8 mouse cellular contexts compared by ENCODE assay signal in genomic region chr10:43022190-43022761, GRCm38 (mm10).
DNase-seq lines count a peak whose midpoint lies in the region; ATAC-seq and TF ChIP-seq lines count a peak whose summit lies in the region.

No protein-coding gene starts in this region.

- H3K9me3 ChIP-seq in forebrain, postnatal 0 days (ENCODE audit: low read length) = no peaks in the 10 kb centered on the region
- no peaks in the 10 kb centered on the region for H3K9me3 ChIP-seq in midbrain, embryonic 12.5 days

- WGBS in forebrain, postnatal 0 days = 11% methylated on average over 29 of the region's 29 CpGs
- WGBS in midbrain, embryonic 12.5 days = 3% methylated on average over 29 of the region's 29 CpGs
- WGBS in lung, adult 2 months = 18% methylated on average over 28 of the region's 29 CpGs

- peak overlapping the region; percentile 73 for H3K4me3 ChIP-seq in gastrocnemius, adult 2 months
- H3K4me3 ChIP-seq in forebrain, postnatal 0 days (ENCODE audit: low read depth, low read length) = peak overlapping the region; percentile 45
- H3K4me3 ChIP-seq in midbrain, embryonic 12.5 days = peak overlapping the region; percentile 55
- H3K4me3 ChIP-seq in lung, adult 2 months (replicated peaks; ENCODE audit: extremely low read depth, low read depth, low read length) = no peak overlapping the region

- intact Hi-C loops in gastrocnemius, adult 2 months (cut with DNase I) = no loop called here
- intact Hi-C loops in gastrocnemius, postnatal 14 days (cut with DNase I; ENCODE audit: low total_unique reads) = no loop called here

- H3K27me3 ChIP-seq in forebrain, postnatal 0 days (ENCODE audit: insufficient read depth, low read length) = no peaks in the 10 kb centered on the region
- peaks cover 51% of the 10 kb centered on the region for H3K27me3 ChIP-seq in midbrain, embryonic 12.5 days

- H3K4me1 ChIP-seq in forebrain, postnatal 0 days (ENCODE audit: insufficient read depth) = 0 out of 2 replicates have a peak, but pooled peaks cover 14% of the 10 kb centered on the region
- H3K4me1 ChIP-seq in midbrain, embryonic 12.5 days = peaks cover 29% of the 10 kb centered on the region
- H3K4me1 ChIP-seq in lung, adult 2 months (ENCODE audit: control insufficient read depth, insufficient read depth, low read length) = peaks cover 4% of the 10 kb centered on the region

- ATAC-seq in forebrain, postnatal 0 days = peak; percentile 25; the same call in 1 of the 2 replicates
- peak; percentile 34 for ATAC-seq in midbrain, embryonic 12.5 days (ENCODE audit: low FRiP score, low read depth)

- H3K27ac ChIP-seq in gastrocnemius, adult 2 months = no peak overlapping the region
- H3K27ac ChIP-seq in forebrain, postnatal 0 days (ENCODE audit: low read depth, low read length) = 0 out of 2 replicates have a peak overlapping the region, but pooled peaks have one; percentile 35
- 0 out of 2 replicates have a peak overlapping the region, but pooled peaks have one; percentile 32 for H3K27ac ChIP-seq in midbrain, embryonic 12.5 days (replicated peaks)

- no peak for TF ChIP-seq CTCF in gastrocnemius, adult 2 months (IDR thresholded peaks at IDR 0.05)
- TF ChIP-seq CTCF in forebrain, postnatal 0 days (IDR thresholded peaks at IDR 0.05; ENCODE audit: low read depth) = no peak
- TF ChIP-seq CTCF in lung, adult 2 months (IDR thresholded peaks at IDR 0.05; ENCODE audit: insufficient read depth, low read length) = no peak

- H3K36me3 ChIP-seq in forebrain, postnatal 0 days (ENCODE audit: insufficient read depth) = peaks cover 9% of the 10 kb centered on the region; the same call in 1 of the 2 replicates
- H3K36me3 ChIP-seq in midbrain, embryonic 12.5 days = no peaks in the 10 kb centered on the region

- no peak for TF ChIP-seq POLR2A in lung, adult 2 months (IDR thresholded peaks at IDR 0.05; ENCODE audit: borderline replicate concordance, extremely low read depth, low read depth, low read length)

- H3K4me2 ChIP-seq in forebrain, postnatal 0 days (ENCODE audit: low read depth) = peak overlapping the region; percentile 91
- H3K4me2 ChIP-seq in midbrain, embryonic 12.5 days (replicated peaks) = peak overlapping the region; percentile 99

- H3K9ac ChIP-seq in forebrain, postnatal 0 days = peak overlapping the region; percentile 60
- H3K9ac ChIP-seq in midbrain, embryonic 12.5 days (replicated peaks) = peak overlapping the region; percentile 72

- no peak for DNase-seq in gastrocnemius, adult 2 months
- no peak for DNase-seq in gastrocnemius, postnatal 14 days
- peak; percentile 32 to 35 for DNase-seq in cerebellum, adult 18-20 months
- DNase-seq in forebrain, postnatal 0 days = peak; percentile 38
- DNase-seq in adrenal gland, postnatal 25 days = no peak
- DNase-seq in lung, adult 2 months = no peak
- no peak for DNase-seq in frontal cortex, postnatal 10 days (ENCODE audit: low spot score in 2 of 2)

Comparison
In these comparisons a context has a peak if more than half of its experiments do, and no peak if none do; other contexts are left out.
1. DNase-seq: peak in cerebellum, adult 18-20 months (2 of 2) and forebrain, postnatal 0 days (single experiment); none in gastrocnemius, adult 2 months (single experiment), gastrocnemius, postnatal 14 days (single experiment), adrenal gland, postnatal 25 days (single experiment), lung, adult 2 months (single experiment) and frontal cortex, postnatal 10 days (0 of 2).